Mouse (Mus musculus): ENCODE data around the gene Psmd11. TPM values are rescaled to one million over a fixed set of nuclear protein-coding genes. Genes with fewer than 3 reads are reported as not detected.
"Not testable (repeated sequence)": the region's sequence is repeated elsewhere in the genome, so short reads cannot be mapped to it uniquely, and the experiment has no call there.

Gene Psmd11
- polyA plus RNA-seq, 1 experiment from 2014 or later: 306 TPM

- H3K27ac ChIP-seq: no peak overlapping the region
- ATAC-seq (replicated peaks; ENCODE audit: low FRiP score): no peak
Measured at GRCm38 (mm10) chr11:80430366-80430910, 2.0 kb downstream of the Psmd11 start.

DNA sequence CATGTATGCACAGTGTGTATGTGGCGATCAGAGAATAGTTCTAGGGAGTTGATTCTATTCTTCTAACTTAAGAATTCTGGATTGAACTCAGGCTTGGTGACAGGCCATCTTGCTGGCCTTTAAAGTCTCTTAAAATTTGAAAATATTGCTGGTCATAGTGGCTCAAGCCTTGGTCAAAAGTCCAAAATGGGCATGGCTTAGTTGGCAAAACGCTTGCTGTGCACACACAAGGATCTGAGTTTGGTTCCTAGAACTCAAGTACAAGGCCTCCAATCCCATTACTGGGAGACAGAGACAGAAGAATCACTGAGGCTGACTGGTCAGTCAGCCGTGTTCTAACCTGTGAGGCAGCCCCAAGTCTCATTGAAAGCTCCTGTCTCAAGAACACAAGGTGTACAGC is 18.5 kb downstream of the Psmd11 start:
- H3K27ac ChIP-seq: no peak overlapping the region
- H3K4me1 ChIP-seq: no peaks in the 10 kb centered on the region
- no peak for ATAC-seq (replicated peaks; ENCODE audit: low FRiP score)
- WGBS: 94% methylated on average over 3 of the region's 3 CpGs
- peaks cover 88% of the 10 kb centered on the region for H3K36me3 ChIP-seq
- no peak overlapping the region for H3K9ac ChIP-seq
- no peaks in the 10 kb centered on the region for H3K9me3 ChIP-seq (replicated peaks)
- no peak overlapping the region for H3K4me3 ChIP-seq (replicated peaks)
- H3K4me2 ChIP-seq: no peak overlapping the region
- H3K27me3 ChIP-seq: no peaks in the 10 kb centered on the region

More at GRCm38 (mm10) chr11:80430366-80430910, 2.0 kb downstream of the Psmd11 start:
- WGBS: 81% methylated on average over 3 of the region's 3 CpGs
- H3K27me3 ChIP-seq: no peaks in the 10 kb centered on the region
- H3K4me2 ChIP-seq: no peak overlapping the region
- peaks cover 33% of the 10 kb centered on the region for H3K36me3 ChIP-seq
- H3K9ac ChIP-seq: no peak overlapping the region
- H3K4me3 ChIP-seq (replicated peaks): no peak overlapping the region
- H3K4me1 ChIP-seq: peaks cover 8% of the 10 kb centered on the region
- H3K9me3 ChIP-seq (replicated peaks): no peaks in the 10 kb centered on the region

DNA sequence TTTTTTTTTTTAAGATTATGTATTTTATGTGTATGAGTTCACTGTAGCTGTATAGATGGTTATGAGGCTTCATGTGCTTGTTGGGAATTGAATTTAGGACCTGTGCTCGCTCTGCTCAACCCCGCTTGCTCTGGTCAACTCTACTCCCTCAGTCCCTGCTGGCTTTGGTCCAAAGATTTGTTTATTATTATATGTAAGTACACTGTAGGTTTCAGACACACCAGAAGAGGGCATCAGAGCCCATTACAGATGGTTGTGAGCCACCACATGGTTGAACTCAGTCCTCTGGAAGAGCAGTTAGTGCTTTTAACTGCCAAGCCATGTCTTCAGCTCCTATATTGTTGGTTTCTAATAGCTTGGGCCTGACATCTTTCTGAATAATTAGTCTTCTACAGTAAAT is 21.4 kb downstream of the Psmd11 start:
- WGBS: 80% methylated on average over 2 of the region's 2 CpGs

GRCm38 (mm10) chr11:80452242-80452641 is 23.8 kb downstream of the Psmd11 start:
- peaks cover 85% of the 10 kb centered on the region for H3K36me3 ChIP-seq
- no peak overlapping the region for H3K9ac ChIP-seq
- no peak overlapping the region for H3K27ac ChIP-seq
- ATAC-seq (replicated peaks; ENCODE audit: low FRiP score): no peak
- H3K9me3 ChIP-seq (replicated peaks): no peaks in the 10 kb centered on the region
- no peak overlapping the region for H3K4me2 ChIP-seq
- H3K27me3 ChIP-seq: no peaks in the 10 kb centered on the region
- WGBS: 93% methylated on average over 3 of the region's 3 CpGs
- no peaks in the 10 kb centered on the region for H3K4me1 ChIP-seq
- H3K4me3 ChIP-seq (replicated peaks): no peak overlapping the region

More for the DNA sequence above, 21.4 kb downstream of the Psmd11 start:
- Histone ChIP-seq H3K4me2 (no peak overlapping the region), H3K27me3 (no peaks in the 10 kb centered on the region), H3K9me3 (replicated peaks) (no peaks in the 10 kb centered on the region), H3K4me3 (replicated peaks) (no peak overlapping the region), H3K4me1 (no peaks in the 10 kb centered on the region), H3K9ac (no peak overlapping the region), H3K27ac (no peak overlapping the region), H3K36me3 (peaks cover 87% of the 10 kb centered on the region)
- no peak for ATAC-seq (replicated peaks; ENCODE audit: low FRiP score)

- H3K4me2 ChIP-seq: no peak overlapping the region
- peaks cover 88% of the 10 kb centered on the region for H3K36me3 ChIP-seq
- H3K4me1 ChIP-seq: no peaks in the 10 kb centered on the region
- no peak overlapping the region for H3K4me3 ChIP-seq (replicated peaks)
- no peak overlapping the region for H3K27ac ChIP-seq
- no peaks in the 10 kb centered on the region for H3K27me3 ChIP-seq
- no peak for ATAC-seq (replicated peaks; ENCODE audit: low FRiP score)
- WGBS: 92% methylated on average over 1 of the region's 1 CpGs
- H3K9ac ChIP-seq: no peak overlapping the region
- no peaks in the 10 kb centered on the region for H3K9me3 ChIP-seq (replicated peaks)
Measured at GRCm38 (mm10) chr11:80453198-80453597, 24.8 kb downstream of the Psmd11 start.

DNA sequence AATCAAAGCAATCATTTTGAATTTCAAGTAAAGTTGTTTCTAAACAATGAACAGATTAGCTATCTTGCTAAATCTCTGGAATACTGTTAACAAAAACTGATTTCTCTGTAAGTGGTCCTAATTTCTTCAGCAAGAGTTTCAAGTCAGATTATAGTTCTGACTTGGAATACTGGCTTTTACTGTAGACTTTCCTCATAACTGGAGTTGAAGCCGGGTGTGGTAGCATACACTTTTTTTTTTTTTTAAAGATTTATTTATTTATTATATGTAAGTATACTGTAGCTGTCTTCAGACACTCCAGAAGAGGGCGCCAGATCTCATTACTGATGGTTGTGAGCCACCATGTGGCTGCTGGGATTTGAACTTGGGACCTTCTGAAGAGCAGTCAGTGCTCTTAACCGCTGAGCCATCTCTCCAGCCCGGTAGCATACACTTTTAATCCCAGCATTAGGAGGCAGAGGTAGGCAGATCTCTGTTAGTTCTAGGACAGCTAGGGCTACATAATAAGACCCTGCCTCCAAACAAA is 35.3 kb downstream of the Psmd11 start:
- not testable (repeated sequence) for ATAC-seq (replicated peaks; ENCODE audit: low FRiP score); H3K4me3 ChIP-seq (replicated peaks); H3K9me3 ChIP-seq (replicated peaks); H3K4me1 ChIP-seq; H3K4me2 ChIP-seq; H3K27ac ChIP-seq; H3K9ac ChIP-seq; H3K27me3 ChIP-seq
- peaks cover 89% of the 10 kb centered on the region for H3K36me3 ChIP-seq
- WGBS: 87% methylated on average over 4 of the region's 4 CpGs

GRCm38 (mm10) chr11:80471836-80472605 is 43.6 kb downstream of the Psmd11 start:
- Histone ChIP-seq H3K9ac (no peak overlapping the region), H3K36me3 (peaks cover 76% of the 10 kb centered on the region), H3K4me3 (replicated peaks) (no peak overlapping the region), H3K27ac (no peak overlapping the region), H3K4me2 (no peak overlapping the region), H3K27me3 (no peaks in the 10 kb centered on the region), H3K4me1 (peaks cover 7% of the 10 kb centered on the region), H3K9me3 (replicated peaks) (no peaks in the 10 kb centered on the region)
- no peak for ATAC-seq (replicated peaks; ENCODE audit: low FRiP score)
- WGBS: 84% methylated on average over 16 of the region's 16 CpGs

- Histone ChIP-seq H3K36me3 (peaks cover 54% of the 10 kb centered on the region), H3K4me2 (no peak overlapping the region), H3K9ac (no peak overlapping the region), H3K27me3 (peaks cover 7% of the 10 kb centered on the region; the same call in 1 of the 2 replicates), H3K4me3 (replicated peaks) (no peak overlapping the region), H3K4me1 (peaks cover 28% of the 10 kb centered on the region), H3K27ac (no peak overlapping the region), H3K9me3 (replicated peaks) (no peaks in the 10 kb centered on the region)
- no peak for ATAC-seq (replicated peaks; ENCODE audit: low FRiP score)
- WGBS: 72% methylated on average over 2 of the region's 2 CpGs
Measured at GRCm38 (mm10) chr11:80474175-80474691, 45.8 kb downstream of the Psmd11 start.

DNA sequence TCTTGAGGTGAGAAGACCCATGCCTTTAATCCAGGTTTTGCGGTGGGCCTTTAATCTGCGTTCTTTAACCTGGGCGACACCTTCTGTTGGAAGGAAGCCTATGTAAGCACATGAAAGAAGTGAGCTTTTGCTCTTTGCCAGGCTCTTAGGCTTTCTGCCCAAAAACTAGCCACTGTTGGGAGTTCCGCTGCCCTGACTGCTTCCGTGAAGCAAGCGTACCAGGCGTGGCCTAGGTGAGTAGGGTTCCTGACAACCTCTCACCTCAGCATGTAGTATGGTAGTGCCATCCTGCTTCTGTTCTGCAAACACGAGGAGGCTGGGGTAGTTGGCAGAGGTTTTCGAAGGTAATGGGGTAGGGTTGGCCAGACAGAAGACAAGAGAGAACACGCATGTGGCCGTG is 46.4 kb downstream of the Psmd11 start:
- Histone ChIP-seq H3K9ac (no peak overlapping the region), H3K4me2 (no peak overlapping the region), H3K27ac (no peak overlapping the region), H3K27me3 (peaks cover 7% of the 10 kb centered on the region; the same call in 1 of the 2 replicates), H3K9me3 (replicated peaks) (no peaks in the 10 kb centered on the region), H3K36me3 (peaks cover 48% of the 10 kb centered on the region), H3K4me3 (replicated peaks) (no peak overlapping the region), H3K4me1 (peaks cover 34% of the 10 kb centered on the region)
- WGBS: 94% methylated on average over 11 of the region's 11 CpGs
- no peak for ATAC-seq (replicated peaks; ENCODE audit: low FRiP score)

DNA sequence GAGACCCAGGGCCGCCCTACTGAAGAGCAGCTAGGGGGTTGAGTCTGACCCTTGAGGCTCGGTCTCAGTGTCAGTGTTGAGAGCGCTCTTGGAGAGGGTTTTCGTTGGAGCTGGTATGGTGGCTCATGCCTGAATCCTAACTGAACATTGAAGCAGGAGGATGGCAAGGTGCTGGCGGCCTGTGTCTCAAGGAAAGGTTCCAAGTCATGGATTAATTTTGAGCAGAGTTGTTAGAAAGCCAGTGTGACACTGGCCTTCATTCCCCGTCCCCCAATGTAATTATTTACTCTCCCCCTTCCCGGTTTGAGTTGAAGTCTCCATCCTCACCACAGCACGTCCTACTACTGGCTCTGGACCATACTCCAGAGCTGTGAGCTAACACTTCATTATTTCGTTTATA is 47.1 kb downstream of the Psmd11 start:
- no peak overlapping the region for H3K4me2 ChIP-seq
- no peak overlapping the region for H3K4me3 ChIP-seq (replicated peaks)
- H3K4me1 ChIP-seq: peaks cover 36% of the 10 kb centered on the region
- ATAC-seq (replicated peaks; ENCODE audit: low FRiP score): no peak
- peaks cover 7% of the 10 kb centered on the region; the same call in 1 of the 2 replicates for H3K27me3 ChIP-seq
- peaks cover 44% of the 10 kb centered on the region for H3K36me3 ChIP-seq
- WGBS: 87% methylated on average over 9 of the region's 9 CpGs
- H3K9ac ChIP-seq: no peak overlapping the region
- no peaks in the 10 kb centered on the region for H3K9me3 ChIP-seq (replicated peaks)
- no peak overlapping the region for H3K27ac ChIP-seq

- under 1% methylated on average over 85 of the region's 116 CpGs for WGBS
- peak; percentile 93 for ATAC-seq (replicated peaks; ENCODE audit: low FRiP score)
- Histone ChIP-seq H3K4me3 (replicated peaks) (peak within 1 kb of the TSS; percentile 75), H3K4me1 (peaks cover 36% of the 10 kb centered on the region), H3K9ac (peak within 1 kb of the TSS; percentile 68), H3K9me3 (replicated peaks) (no peaks in the 10 kb centered on the region), H3K36me3 (peaks cover 37% of the 10 kb centered on the region), H3K27ac (peak within 1 kb of the TSS; percentile 74), H3K27me3 (peaks cover 7% of the 10 kb centered on the region; the same call in 1 of the 2 replicates), H3K4me2 (peak within 1 kb of the TSS; percentile 100)
Measured at GRCm38 (mm10) chr11:80476222-80477189, 48.1 kb downstream of the Psmd11 start, which contains the start of gene Cdk5r1. Gene Cdk5r1, plus strand, starts transcription at chr11:80477023.

All from kidney, embryonic 15.5 days (tissue).